Mouse (Mus musculus) stomach, postnatal 0 days (tissue): ENCODE measurements around the gene Gm4312.
"Not testable (repeated sequence)": the region's sequence is repeated elsewhere in the genome, so short reads cannot be mapped to it uniquely, and the experiment has no call there.

Source experiments
- CTCF ChIP-seq: IDR thresholded peaks from 2 replicates; pipeline ENCODE4 v1.5.1; 2016; ENCODE audit warnings: antibody characterized with exemption, low read depth, mild to moderate bottlenecking, moderate library complexity
- EP300 ChIP-seq: optimal IDR thresholded peaks from 2 replicates; pipeline ENCODE3; 2016; ENCODE audit warnings: antibody characterized with exemption

GRCm38 (mm10) chr10:100350793-100351192, 31.6 kb downstream of the Gm4312 start, which contains the start of gene Gm4305:
- not testable (repeated sequence) for TF ChIP-seq EP300, CTCF
